Mouse (Mus musculus) embryonic stem cell, embryonic (primary cell): ENCODE results near the gene Syt7.

ENCODE experiments used
- CTCF ChIA-PET, 4 experiments: fragments of 300-600 bp in 2 of 4; fragments of 350-600 bp in 2 of 4; sonication (Branson Sonifier 250); formaldehyde crosslinking; loops; one replicate each; lab custom pipeline; 2022; ENCODE audit warnings: inconsistent platforms in 2 of 4; lab: Charles Lee
- POLR2A ChIA-PET, 4 experiments: fragments of 300-600 bp in 2 of 4; fragments of 350-600 bp in 2 of 4; sonication (Branson Sonifier 250); formaldehyde crosslinking; loops; one replicate each; lab custom pipeline; 2022; ENCODE audit warnings: antibody characterized with exemption in 4 of 4, inconsistent platforms in 1 of 4; lab: Charles Lee

The Syt7 gene

DNA sequence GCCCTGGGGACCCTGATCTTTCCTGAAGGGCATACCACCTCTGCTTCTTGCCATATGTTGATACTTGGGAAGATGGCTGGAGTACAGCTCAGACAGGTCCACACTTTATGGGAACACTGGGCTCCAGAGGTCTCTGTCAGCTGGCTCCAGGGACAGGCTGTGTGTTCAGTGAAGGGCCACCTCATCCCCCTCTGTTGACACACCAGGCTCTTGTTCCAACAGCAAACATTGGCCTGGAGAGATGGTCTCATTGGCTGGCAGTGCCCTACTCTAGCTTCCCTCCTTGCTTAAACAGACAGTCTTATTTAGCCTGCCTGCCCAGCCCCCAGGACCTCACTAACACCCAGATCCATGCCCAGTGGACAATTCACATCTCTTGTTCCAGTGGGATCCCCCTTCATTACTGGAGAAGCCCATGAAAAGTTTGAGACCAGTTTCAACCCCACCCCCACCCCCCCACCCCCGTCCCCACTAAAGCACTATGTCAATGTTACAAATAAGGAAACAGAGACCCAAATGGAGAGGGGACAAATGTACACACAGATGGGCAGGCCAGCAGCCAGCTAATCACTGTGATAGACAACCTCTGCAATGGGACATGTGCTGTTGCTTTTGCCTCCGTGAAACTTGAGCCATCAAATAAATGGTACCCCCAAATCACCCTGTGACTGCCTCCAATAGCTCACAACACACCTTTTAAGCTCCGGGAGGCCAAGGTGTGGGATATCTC, 22.6 kb upstream of the Syt7 start:
- POLR2A ChIA-PET = interaction anchor here in 3 of 4 experiments (0.6 kb wide), 3 partner anchors 14 to 81 kb away, joined by 3 to 5 read pairs (median 5); no protein-coding TSS in a partner anchor

DNA sequence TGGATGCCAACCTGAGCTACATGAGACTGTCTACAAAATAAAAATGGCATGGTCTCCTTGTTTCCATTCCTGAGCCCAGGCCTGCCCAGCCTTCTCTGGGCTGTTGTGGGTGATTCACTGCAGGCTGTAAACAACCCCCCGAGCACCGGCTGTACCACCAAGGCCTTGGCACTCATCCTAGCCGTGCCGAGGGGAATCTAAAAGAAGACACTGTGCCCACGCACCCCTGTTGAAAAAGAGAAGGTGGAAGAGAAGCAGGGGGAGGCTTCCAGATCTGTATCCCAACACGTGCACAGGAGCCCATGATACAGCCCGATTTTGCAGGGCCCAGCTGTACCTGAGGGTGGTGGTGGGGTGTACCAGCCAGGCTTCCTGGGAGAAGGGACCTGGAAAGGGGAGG, 21.1 kb upstream of the Syt7 start:
- CTCF ChIA-PET = interaction anchor here in 2 of 4 experiments (1.0 to 1.4 kb wide), 2 partner anchors 27 to 82 kb away, joined by 3 read pairs; no protein-coding TSS in a partner anchor
- POLR2A ChIA-PET = no interaction called here

More for the DNA sequence above, 22.6 kb upstream of the Syt7 start:
- CTCF ChIA-PET = interaction anchor here (0.7 to 1.0 kb wide), 4 partner anchors 11 to 396 kb away, joined by 3 to 13 read pairs (median 3); no protein-coding TSS in a partner anchor

- ChIA-PET POLR2A (no interaction called here), CTCF (interaction anchor here in 1 of 4 experiments (1.4 kb wide), 1 partner anchor 28 kb away, joined by 4 read pairs; no protein-coding TSS in a partner anchor)
Measured at GRCm38 (mm10) chr19:10369936-10370335, 19.0 kb upstream of the Syt7 start.

DNA sequence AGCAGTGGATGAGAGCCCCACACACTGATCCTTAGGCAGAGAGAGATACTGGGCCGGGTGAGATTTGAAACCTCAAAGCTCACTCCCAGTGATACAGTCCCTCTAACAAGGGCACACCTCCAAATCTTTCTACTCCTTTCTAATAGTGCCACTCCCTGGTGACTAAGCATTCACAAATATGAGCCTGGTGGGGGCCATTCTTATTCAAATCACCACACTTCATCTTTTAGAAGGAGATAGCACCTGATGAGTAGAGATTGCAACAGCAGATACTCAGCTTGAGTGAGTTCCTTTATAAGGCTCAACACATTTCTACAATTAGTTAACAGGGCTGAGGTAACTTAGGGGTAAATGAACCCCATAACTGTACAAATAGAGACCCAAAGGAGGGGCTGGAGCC, 15.7 kb upstream of the Syt7 start:
- CTCF ChIA-PET = interaction anchor here in 2 of 4 experiments (0.8 to 1.3 kb wide), 3 partner anchors 9 to 32 kb away, joined by 3 to 4 read pairs (median 3); no protein-coding TSS in a partner anchor

GRCm38 (mm10) chr19:10375260-10375659, 13.6 kb upstream of the Syt7 start:
- POLR2A ChIA-PET = interaction anchor here in 2 of 4 experiments (0.7 to 1.6 kb wide), 6 partner anchors 9 to 357 kb away, joined by 3 to 4 read pairs (median 3); no protein-coding TSS in a partner anchor
- CTCF ChIA-PET = no interaction called here

More for the DNA sequence above, 15.7 kb upstream of the Syt7 start:
- POLR2A ChIA-PET = interaction anchor here (0.5 to 1.6 kb wide), 6 partner anchors 11 to 41 kb away, joined by 3 to 6 read pairs (median 3); no protein-coding TSS in a partner anchor

DNA sequence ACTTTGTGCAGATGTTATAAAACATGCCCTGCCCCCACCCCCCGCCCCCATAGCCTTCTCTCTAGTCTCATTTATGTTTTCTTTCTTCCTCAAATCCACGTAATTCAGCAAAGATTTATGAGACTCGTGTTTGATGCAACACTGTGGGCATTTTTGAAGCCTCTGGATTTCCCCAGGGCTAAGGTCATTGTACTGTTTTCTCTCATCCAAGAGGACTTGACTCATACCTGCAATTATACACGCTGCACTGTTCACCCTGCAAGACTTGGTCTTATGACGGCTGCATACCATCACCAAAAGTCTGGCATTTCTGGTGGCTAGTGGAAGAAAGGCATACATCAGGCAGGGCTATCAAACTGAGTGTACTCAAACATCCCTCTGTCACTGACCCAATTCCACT, 8.9 kb upstream of the Syt7 start:
- POLR2A ChIA-PET = interaction anchor here in 2 of 4 experiments (0.7 to 2.2 kb wide), 4 partner anchors 10 to 334 kb away, joined by 3 to 17 read pairs (median 7); no protein-coding TSS in a partner anchor
- CTCF ChIA-PET = interaction anchor here in 2 of 4 experiments (0.5 to 1.3 kb wide), 2 partner anchors 9 to 14 kb away, joined by 3 to 4 read pairs; partner anchors contain the start of gene Syt7 (in 1 of the 2)

DNA sequence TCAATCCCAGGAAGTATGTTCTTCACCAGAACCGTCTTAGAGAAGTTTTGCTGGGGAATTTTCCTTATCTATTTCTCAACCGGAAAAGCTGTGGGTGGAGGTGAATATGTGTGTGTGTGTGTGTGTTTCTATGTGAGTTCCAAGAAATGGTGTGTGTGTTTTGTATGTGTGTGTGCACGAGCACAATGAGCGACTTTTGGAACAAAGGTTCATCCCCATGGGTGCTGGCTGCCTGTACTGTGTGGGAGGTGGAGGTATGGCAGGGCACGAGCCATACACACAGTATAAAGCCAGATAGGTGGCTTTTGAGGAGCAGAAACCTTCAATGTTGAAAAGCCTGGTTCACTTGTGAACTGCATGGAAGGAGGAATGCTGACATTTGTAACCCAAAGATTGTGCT, 1.2 kb upstream of the Syt7 start:
- ChIA-PET POLR2A (interaction anchor here in 3 of 4 experiments (0.5 to 1.4 kb wide), 4 partner anchors 20 to 1445 kb away, joined by 3 read pairs; no protein-coding TSS in a partner anchor), CTCF (no interaction called here)

- ChIA-PET POLR2A (interaction anchor here (0.6 to 1.8 kb wide), 12 partner anchors 9 to 515 kb away, joined by 3 to 8 read pairs (median 4); partner anchors contain the start of gene Cpsf7 (in 1 of the 4)), CTCF (interaction anchor here (0.6 to 1.5 kb wide), 12 partner anchors 10 to 462 kb away, joined by 3 to 9 read pairs (median 3); no protein-coding TSS in a partner anchor)
Measured at GRCm38 (mm10) chr19:10389391-10390098, 655 bp downstream of the Syt7 start.

DNA sequence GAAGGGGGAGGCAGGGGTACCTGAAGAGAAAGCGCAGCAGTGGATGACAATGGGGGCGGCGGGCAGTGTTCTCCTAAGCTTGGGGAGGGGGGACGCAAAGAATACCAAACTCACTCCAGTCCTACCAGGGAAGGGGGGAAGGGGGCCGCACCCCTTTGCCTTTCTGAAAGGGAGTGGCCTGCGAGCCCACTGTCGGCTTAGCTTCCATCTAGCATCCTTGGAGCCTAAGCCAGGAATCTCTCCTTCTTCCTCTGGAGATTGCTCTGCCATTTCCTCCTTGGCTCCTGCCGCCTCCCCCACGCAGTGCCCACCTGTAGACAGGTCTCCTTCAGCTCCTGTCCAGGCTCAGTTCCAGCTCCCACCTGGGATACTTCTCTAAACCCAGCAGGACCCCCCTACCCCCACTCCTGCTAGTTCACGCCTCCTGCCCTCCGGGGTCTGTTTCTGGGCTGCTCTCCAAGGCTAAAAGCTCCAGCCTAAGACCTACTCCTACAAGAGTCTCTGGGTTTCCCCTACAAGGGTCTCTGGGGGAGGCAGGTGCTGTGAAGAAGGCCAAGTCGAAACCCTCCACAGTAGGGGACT, 1.3 kb downstream of the Syt7 start:
- ChIA-PET CTCF (interaction anchor here (0.6 to 1.5 kb wide), 13 partner anchors 9 to 462 kb away, joined by 3 to 9 read pairs (median 3); no protein-coding TSS in a partner anchor), POLR2A (interaction anchor here (0.5 to 1.8 kb wide), 13 partner anchors 9 to 516 kb away, joined by 3 to 8 read pairs (median 4); partner anchors contain the start of gene Cpsf7 (in 1 of the 4))

GRCm38 (mm10) chr19:10391028-10391427, 2.1 kb downstream of the Syt7 start:
- ChIA-PET POLR2A (interaction anchor here in 2 of 4 experiments (0.6 to 1.8 kb wide), 5 partner anchors 8 to 367 kb away, joined by 3 to 8 read pairs (median 4); no protein-coding TSS in a partner anchor), CTCF (interaction anchor here in 2 of 4 experiments (0.7 to 1.5 kb wide), 6 partner anchors 11 to 318 kb away, joined by 3 to 4 read pairs (median 3); no protein-coding TSS in a partner anchor)

- ChIA-PET CTCF (interaction anchor here in 3 of 4 experiments (0.5 to 1.2 kb wide), 5 partner anchors 10 to 1507 kb away, joined by 3 to 4 read pairs (median 3); no protein-coding TSS in a partner anchor), POLR2A (interaction anchor here in 1 of 4 experiments (1.1 kb wide), 1 partner anchor 17 kb away, joined by 3 read pairs; no protein-coding TSS in a partner anchor)
Measured at GRCm38 (mm10) chr19:10391995-10392394, 3.1 kb downstream of the Syt7 start.

DNA sequence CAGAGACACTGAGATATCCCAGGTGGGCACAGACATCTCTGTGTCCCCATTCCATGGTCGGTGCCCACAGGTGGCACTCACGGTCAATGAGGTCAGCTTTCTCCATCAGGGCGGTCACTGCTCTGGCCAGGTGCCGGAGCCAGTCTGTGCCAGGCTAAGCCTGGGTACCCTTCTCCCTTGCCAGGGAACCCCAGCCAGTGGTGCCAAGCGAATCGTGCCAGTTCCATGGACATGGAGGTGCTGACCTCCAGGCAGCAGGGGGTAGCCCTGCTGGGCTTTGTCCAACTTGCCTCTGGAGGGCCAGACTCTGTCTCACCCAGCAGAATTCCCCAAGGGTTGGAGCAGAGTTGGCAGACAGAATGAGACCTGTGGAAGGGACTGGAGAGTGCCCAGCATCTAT, 4.6 kb downstream of the Syt7 start:
- POLR2A ChIA-PET = interaction anchor here in 1 of 4 experiments (1.9 kb wide), 1 partner anchor 11 kb away, joined by 5 read pairs; no protein-coding TSS in a partner anchor
- CTCF ChIA-PET = interaction anchor here (0.5 to 1.3 kb wide), 8 partner anchors 10 to 506 kb away, joined by 3 to 6 read pairs (median 3); partner anchors contain the start of gene Fads1 (in 1 of the 4)

DNA sequence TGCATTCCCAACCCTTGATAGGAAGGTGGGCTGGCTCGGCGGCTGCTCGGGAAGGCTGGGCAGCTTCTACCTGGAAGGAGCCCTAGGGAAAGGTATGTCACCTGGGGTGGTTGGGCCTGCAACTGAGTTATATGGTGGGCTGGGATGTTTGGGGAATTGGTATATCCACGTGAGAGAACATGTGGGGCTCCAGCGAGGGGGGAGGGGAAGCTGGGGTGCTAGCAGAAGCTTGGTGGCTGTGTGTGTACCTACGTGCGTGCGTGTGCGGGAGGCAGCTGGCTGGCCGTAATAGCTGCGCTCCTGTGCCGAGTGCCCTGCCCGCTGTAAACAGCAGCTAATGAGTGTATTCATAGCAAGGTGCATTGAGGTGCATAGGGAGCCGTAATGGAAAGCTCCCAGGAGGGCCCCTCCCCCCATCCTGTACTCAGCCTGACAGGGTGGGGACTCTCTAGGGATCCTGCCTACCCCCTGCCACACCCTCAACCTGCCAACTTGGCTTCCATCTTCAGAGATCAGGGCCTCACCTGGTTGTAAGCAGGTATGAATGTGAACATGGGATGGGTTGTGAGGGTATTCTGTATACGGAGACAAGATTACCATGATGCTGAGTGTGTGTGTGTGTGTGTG, 5.1 kb downstream of the Syt7 start:
- ChIA-PET CTCF (interaction anchor here (0.5 to 2.0 kb wide), 9 partner anchors 9 to 505 kb away, joined by 3 to 9 read pairs (median 3); partner anchors contain the start of gene Fads1 (in 1 of the 4)), POLR2A (interaction anchor here in 3 of 4 experiments (0.6 to 1.9 kb wide), 3 partner anchors 10 to 52 kb away, joined by 3 to 5 read pairs (median 3); no protein-coding TSS in a partner anchor)

- CTCF ChIA-PET = interaction anchor here (0.7 to 2.0 kb wide), 8 partner anchors 10 to 174 kb away, joined by 3 to 12 read pairs (median 4); no protein-coding TSS in a partner anchor
- POLR2A ChIA-PET = interaction anchor here in 2 of 4 experiments (0.5 to 1.3 kb wide), 4 partner anchors 29 to 117 kb away, joined by 3 read pairs; no protein-coding TSS in a partner anchor
Measured at GRCm38 (mm10) chr19:10395174-10395573, 6.3 kb downstream of the Syt7 start.

DNA sequence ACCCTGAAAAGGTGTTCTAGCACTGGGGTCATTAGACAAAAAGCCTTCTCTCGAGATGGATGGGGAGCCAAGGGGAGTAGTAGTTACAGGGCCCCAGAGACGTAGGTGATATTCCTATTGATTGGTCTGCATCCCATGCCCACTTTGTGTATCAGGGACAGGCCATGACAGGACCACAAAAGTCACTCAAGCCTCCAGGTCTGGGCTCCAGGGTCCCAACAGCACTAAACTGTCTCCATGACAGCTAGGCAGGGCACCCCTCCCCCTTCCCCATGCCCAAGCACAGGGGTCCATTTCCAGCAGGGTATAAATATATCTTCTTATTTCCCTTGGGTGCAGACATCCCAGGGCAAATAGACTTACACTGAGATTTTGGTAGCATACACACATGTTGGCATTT, 8.1 kb downstream of the Syt7 start:
- POLR2A ChIA-PET = no interaction called here

GRCm38 (mm10) chr19:10397479-10398153, 8.7 kb downstream of the Syt7 start:
- POLR2A ChIA-PET = no interaction called here
- CTCF ChIA-PET = interaction anchor here in 1 of 4 experiments (0.6 kb wide), 1 partner anchor 57 kb away, joined by 4 read pairs; no protein-coding TSS in a partner anchor

More for the DNA sequence above, 8.1 kb downstream of the Syt7 start:
- CTCF ChIA-PET = interaction anchor here in 2 of 4 experiments (0.6 to 1.3 kb wide), 2 partner anchors 55 to 56 kb away, joined by 3 to 4 read pairs; no protein-coding TSS in a partner anchor
